Mouse (Mus musculus) thymus, postnatal 14 days (tissue): ENCODE results near the gene Sparc.

Source experiments
- DNase-seq: peaks from one replicate; pipeline ENCODE4 v3.0.0; 2021

Gene Sparc

GRCm38 (mm10) chr11:55422978-55423377 lies at the start of gene Sparc:
TSS of gene Sparc (minus strand) at chr11:55423183.
- no peak for DNase-seq

- DNase-seq: no peak
Observed at GRCm38 (mm10) chr11:55471467-55471866, 48.5 kb upstream of the Sparc start.

GRCm38 (mm10) chr11:55470761-55471160 lies 47.8 kb upstream of the Sparc start:
- no peak for DNase-seq

- peak; percentile 65 for DNase-seq
Observed at GRCm38 (mm10) chr11:55469923-55470691, 47.1 kb upstream of the Sparc start.

- DNase-seq: peak; percentile 99
Observed at GRCm38 (mm10) chr11:55469048-55469843, 46.3 kb upstream of the Sparc start, which contains the start of gene G3bp1. TSS of gene G3bp1 (plus strand) at chr11:55469685.

GRCm38 (mm10) chr11:55468611-55469047 lies 45.6 kb upstream of the Sparc start:
- DNase-seq: peak; percentile 59

GRCm38 (mm10) chr11:55468012-55468411 lies 45.0 kb upstream of the Sparc start:
- no peak for DNase-seq

- DNase-seq: no peak
Observed at GRCm38 (mm10) chr11:55465177-55465576, 42.2 kb upstream of the Sparc start.

GRCm38 (mm10) chr11:55464707-55465106 lies 41.7 kb upstream of the Sparc start:
- DNase-seq: no peak

- no peak for DNase-seq
Observed at GRCm38 (mm10) chr11:55462149-55462548, 39.2 kb upstream of the Sparc start.

- peak; percentile 91 for DNase-seq
Observed at GRCm38 (mm10) chr11:55461019-55461645, 38.1 kb upstream of the Sparc start, which contains the start of gene Atox1. TSS of gene Atox1 (minus strand) at chr11:55461239.

GRCm38 (mm10) chr11:55460559-55461018 lies 37.6 kb upstream of the Sparc start:
- DNase-seq: peak; percentile 55

GRCm38 (mm10) chr11:55459850-55460558 lies 37.0 kb upstream of the Sparc start:
- DNase-seq: no peak

GRCm38 (mm10) chr11:55458501-55458900 lies 35.5 kb upstream of the Sparc start:
- DNase-seq: no peak

GRCm38 (mm10) chr11:55455166-55455565 lies 32.2 kb upstream of the Sparc start:
- DNase-seq: no peak

- DNase-seq: no peak
Observed at GRCm38 (mm10) chr11:55453640-55454039, 30.7 kb upstream of the Sparc start.

- DNase-seq: no peak
Observed at GRCm38 (mm10) chr11:55450311-55450710, 27.3 kb upstream of the Sparc start.

- DNase-seq: no peak
Observed at GRCm38 (mm10) chr11:55449531-55449930, 26.5 kb upstream of the Sparc start.

- peak; percentile 51 for DNase-seq
Observed at GRCm38 (mm10) chr11:55446579-55446978, 23.6 kb upstream of the Sparc start.

GRCm38 (mm10) chr11:55444772-55445171 lies 21.8 kb upstream of the Sparc start:
- DNase-seq: peak; percentile 30

GRCm38 (mm10) chr11:55439718-55440117 lies 16.7 kb upstream of the Sparc start:
- no peak for DNase-seq

- DNase-seq: no peak
Observed at GRCm38 (mm10) chr11:55438031-55438430, 15.0 kb upstream of the Sparc start.

GRCm38 (mm10) chr11:55436089-55436488 lies 13.1 kb upstream of the Sparc start:
- DNase-seq: no peak
